Mouse (Mus musculus) kidney, postnatal 25 days (tissue): ENCODE results near the gene Rbm15b.

Experiments used
- DNase-seq, 2 experiments: peaks; one replicate each; pipeline ENCODE4 v3.0.0; 2021; ENCODE audit warnings: mixed read lengths in 2 of 2

The Rbm15b gene

DNA sequence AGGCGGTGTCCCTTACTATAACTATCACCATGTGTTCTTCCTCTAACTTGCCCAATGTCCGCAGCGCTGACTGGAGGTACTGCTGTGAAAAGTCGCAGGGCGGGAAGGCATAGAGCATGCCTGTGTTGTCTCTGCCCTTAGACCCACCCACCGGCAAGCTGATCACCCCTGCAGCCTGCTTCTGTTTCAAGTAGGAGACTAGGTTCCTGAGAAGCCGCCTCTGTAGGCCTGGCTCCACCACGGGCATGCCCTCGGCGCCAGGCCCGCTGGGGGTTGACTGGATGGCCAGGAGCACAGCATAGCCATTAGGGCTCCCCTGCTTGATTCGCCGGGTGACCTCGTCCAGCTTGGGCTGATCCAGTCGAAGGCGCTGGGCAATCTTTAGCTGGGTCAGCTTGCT lies 2.9 kb downstream of the Rbm15b start:
- no peak for DNase-seq

DNA sequence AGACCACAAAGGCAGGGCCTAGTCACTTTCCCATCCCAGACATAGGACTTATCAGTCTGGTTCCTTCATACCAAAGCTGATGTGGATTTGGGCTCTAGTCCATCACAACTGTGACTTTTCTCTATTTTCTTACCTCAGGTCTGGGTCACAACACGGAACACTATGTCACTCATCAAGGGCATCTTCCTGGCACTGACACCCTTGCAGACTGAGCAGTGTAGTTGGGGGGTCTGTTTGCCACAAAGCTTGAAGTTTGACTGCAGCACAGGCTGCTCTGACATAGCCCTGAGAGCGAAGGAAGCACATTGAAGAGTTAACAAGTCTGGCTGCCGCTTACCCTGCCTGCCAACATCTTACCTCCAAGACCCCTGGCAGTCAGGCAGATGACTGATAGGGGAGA lies 4.1 kb downstream of the Rbm15b start:
- no peak for DNase-seq

DNA sequence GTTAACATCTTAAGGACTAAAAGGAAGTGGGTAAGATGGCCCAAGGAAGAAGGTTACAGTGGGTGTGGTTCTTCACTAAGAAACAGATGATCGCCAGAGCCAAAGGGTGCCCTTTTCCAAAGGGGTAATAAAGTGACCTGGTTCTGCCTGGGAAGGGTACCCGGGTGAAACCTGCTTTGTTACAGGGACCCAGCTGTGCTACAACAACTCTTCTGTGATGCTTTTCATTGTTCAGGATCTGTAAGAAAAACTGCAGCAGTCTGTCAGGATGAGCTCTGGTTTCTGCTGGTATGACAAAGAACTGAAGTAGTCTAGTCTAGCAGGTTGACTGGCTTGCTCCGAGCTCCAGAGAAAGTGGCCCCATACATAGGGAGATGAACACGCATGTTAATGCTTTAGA lies 5.1 kb downstream of the Rbm15b start:
- no peak for DNase-seq

DNA sequence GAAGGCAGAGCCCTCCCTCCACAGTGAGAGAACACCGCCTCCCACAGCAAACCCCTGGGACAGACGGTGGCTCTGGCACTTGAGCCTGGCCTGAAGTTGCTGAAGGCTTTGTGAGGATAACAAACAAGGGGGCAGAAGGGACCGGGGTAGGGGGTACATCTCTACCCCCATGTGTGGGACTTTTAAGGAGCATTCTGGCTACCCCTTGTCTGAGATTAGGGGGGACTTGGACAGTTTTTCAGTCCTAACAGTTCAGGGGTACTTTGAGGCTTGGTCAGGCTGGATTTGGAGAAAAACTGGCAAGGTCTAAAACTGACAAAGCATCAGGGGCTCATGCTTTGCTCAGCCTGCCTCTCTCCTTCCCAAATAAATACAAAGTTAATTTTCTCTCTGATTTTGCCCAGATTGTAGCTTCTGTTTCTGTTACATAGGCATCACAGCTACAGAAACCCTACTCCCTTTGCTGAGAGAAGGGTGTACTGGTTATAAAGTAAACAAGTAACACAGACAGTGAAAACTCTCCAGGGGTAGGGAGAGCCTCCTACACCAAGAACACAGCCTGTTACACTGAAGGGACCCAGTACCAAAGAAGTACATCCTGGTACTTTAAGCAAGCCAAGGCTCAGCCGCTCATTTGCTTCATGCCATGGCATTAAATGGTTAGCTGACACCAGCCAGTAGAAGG lies 6.0 kb downstream of the Rbm15b start:
- DNase-seq = no peak

DNA sequence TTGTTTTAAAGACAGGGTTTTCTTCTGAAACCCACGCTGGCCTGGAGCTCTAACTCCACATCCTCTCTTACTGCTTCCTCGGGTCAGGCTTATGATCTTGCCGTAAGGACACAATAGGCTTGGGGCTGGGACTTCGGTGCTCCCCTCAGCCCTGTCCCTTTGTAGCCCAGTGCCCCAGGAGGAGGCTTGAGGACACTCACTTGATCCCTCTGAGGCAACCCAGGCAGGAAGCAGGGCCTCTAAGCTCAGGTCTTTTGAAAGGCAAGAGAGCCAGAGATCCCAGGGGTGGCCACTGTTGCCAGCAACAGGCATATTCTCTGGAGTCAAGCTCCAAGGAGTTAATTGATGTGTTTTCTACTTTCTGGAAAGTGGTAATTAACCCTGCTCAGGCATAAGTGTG lies 7.8 kb downstream of the Rbm15b start:
- DNase-seq = no peak

DNA sequence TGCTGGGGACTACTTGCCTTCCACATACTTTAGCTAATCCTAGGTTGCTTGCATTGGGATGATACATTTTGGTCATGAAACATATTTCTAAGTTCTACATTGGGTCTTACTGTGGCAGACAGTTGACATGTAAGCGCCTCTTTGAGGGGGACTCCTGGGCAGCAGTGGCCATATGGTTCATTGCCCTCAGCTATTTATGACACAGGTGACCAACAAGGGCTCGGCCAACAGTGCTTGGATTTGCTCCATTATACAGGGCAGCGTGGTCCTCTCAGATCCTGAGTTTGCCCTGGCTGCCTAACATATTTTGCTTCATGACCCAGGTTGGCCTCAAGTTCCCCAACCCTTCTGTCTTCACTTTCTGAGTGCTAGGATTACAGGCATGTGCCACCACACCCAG lies 10.6 kb downstream of the Rbm15b start:
- DNase-seq = no peak

DNA sequence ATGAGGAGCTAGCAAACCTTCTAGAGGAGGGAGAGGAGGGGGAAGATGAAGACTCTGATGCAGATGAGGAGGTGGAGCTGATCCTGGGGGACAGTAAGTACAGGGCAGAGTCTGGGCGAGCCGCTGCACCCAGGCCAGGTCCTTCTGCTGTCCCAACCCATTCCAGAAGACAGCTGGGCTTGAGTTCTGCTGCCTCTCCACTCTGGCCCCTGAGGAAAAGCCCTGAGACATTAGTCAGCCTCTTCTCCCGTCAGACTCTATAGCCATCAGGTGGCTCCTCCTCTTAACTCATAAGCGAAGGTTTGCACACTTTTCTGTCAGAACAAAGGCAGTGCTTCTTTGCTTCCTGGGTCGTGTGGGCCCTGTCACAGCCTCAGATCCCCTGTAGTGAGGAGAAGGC lies 13.0 kb downstream of the Rbm15b start:
- DNase-seq = no peak

DNA sequence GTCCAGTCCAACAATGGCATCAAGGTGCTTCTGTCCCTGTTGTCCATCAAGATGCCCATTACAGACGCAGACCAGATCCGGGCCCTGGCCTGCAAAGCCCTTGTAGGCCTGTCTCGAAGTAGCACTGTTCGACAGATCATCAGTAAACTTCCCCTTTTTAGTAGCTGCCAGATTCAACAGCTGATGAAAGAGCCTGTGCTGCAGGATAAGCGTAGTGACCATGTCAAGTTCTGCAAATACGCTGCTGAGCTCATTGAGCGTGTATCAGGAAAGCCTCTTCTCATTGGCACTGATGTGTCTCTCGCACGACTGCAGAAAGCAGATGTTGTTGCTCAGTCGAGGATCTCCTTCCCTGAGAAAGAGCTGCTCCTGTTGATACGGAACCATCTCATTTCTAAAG lies 29.2 kb downstream of the Rbm15b start:
- DNase-seq = no peak

DNA sequence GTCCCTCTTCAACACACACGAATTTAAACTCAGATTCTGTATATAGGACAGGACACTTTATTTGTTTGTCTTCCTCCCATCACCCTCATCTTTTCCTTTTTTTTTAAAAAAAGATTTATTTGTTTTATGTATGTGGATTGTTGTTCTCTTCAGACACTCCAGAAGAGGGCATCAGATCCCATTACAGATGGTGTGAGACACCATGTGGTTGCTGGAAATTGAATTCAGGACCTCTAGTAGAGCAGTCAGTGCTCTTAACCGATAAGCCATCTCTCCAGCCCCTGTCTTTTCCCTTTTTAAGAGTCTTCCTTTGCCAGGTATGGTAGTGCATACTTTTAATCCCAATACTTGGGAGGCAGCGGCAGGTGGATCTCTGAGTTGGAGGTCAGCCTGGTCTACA lies 30.6 kb downstream of the Rbm15b start:
- DNase-seq = no peak

DNA sequence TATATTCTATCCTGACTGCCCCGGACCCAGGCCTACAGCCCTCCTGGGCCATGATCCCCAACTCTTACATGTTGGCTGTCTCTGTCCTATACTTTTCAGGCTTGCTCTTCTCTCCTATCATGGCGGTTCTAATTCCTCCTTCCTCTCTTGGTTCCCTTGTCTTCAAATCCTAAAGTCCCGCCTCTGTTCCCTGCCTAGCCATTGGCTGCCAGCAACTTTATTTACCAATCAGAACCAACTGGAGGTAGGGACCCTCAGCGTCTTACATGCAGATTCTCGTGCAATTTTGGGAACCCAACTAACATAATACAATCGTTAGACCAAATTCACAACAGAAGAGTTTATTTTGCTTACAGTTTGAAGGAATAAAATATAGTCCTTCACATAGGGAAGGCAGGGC lies 44.4 kb downstream of the Rbm15b start:
- DNase-seq = no peak

DNA sequence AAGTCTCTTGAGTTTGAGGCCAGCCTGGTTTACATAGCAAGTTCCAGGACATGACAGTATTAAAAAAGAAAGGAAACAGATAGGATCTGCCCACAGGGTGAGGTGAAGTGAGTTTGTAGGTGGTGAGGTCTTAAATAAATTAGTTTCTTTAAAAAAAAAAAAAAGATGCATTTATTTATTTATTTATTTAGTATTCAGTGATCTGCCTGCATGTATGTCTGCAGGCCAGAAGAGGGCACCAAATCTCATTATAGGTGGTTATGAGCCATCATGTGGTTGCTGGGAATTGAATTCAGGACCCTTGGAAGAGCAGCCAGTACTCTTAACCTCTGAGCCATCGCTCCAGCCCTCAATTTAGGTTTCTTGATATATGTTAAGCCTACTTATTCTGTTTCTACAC lies 46.7 kb downstream of the Rbm15b start:
- no peak for DNase-seq
